Mouse (Mus musculus) adrenal gland, postnatal 10 days (tissue): ENCODE results near the gene Stk11ip. TPM values are rescaled to one million over a fixed set of nuclear protein-coding genes. Genes with fewer than 3 reads are reported as not detected.

ENCODE experiments used
- DNase-seq: peaks from one replicate; pipeline ENCODE4 v3.0.0; 2021; ENCODE audit warnings: mixed read lengths
- long read RNA-seq, 2 experiments: library from polyadenylated mRNA; stranded (forward); transcript quantifications; one replicate each; pipeline ENCODE4 v2.0.0; 2021
- total RNA-seq, 2 experiments: library from RNA; stranded (reverse); gene quantifications; 2 replicates each; pipeline ENCODE4 v1.2.3; 2021

The Stk11ip gene
- total RNA-seq, result 10 to 100 TPM; 17.0 to 21.9 TPM
- long read RNA-seq, experiment 1, full-length matches to known transcripts, result 1 of 11 reads
- long read RNA-seq, experiment 1, partial matches to known transcripts, result 10 of 11 reads
- long read RNA-seq, experiment 1, other reads (novel, unspliced or antisense), result 0 of 11 reads
- long read RNA-seq, experiment 2, full-length matches to known transcripts, result 2 of 5 reads
- long read RNA-seq, experiment 2, partial matches to known transcripts, result 2 of 5 reads
- long read RNA-seq, experiment 2, other reads (novel, unspliced or antisense), result 1 of 5 reads

DNA sequence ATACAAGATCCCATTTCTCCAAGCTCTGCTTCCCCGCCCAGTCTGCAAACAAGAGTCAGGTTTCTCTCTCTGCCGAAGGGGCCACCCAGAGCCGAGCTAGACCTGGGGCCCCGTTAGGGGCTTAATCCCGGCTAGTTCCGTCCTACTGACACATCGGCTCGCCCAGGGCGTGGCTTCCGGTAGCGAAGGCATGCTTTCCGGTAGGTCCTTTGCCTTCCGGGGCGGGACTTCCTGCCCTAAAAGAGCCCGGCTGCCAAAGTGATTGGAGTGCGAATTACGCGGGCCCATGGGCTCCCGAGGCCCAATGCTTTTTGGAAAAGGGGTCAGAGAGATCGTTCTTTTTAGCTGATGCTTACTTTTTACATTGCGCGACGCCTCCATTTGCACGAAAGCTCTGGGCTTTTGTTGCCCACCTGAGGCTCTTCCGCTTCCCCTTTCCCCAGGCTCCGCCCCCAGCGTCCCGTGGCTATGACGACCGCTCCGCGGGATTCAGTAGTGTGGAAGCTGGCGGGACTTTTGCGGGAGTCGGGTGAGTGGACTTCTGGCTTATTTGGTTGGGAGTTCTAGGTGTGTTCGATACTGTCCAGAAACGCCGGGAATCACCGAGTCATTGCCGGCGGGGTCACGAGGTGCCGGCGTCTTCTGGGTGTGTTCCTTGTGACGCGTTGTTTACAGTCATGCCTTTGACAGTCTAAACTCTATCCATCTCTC lies at the start of gene Stk11ip:
Gene Stk11ip (plus strand): TSS at position 209 of the 711 bp plus-strand sequence.
- peak; percentile 95 for DNase-seq

DNA sequence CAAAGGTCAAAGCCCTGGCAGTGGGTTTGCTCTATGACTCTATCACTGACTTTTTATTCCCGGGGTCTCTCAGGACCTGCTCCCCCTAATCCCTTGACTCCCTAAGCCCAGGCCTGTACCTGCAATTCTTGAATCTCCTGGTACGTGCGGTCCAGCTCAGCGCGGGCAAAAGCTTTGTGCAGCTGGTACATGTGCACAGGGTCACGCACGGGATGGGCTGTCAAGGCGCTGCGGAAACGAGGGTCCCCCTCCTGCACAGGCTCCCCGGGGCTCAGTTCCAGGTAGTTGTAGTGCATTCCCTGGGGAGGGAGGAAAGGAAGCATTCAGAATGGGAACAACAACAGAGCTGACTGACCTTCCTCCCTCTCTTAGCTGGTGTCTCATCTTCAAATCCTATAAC lies 44.9 kb upstream of the Stk11ip start:
- no peak for DNase-seq

DNA sequence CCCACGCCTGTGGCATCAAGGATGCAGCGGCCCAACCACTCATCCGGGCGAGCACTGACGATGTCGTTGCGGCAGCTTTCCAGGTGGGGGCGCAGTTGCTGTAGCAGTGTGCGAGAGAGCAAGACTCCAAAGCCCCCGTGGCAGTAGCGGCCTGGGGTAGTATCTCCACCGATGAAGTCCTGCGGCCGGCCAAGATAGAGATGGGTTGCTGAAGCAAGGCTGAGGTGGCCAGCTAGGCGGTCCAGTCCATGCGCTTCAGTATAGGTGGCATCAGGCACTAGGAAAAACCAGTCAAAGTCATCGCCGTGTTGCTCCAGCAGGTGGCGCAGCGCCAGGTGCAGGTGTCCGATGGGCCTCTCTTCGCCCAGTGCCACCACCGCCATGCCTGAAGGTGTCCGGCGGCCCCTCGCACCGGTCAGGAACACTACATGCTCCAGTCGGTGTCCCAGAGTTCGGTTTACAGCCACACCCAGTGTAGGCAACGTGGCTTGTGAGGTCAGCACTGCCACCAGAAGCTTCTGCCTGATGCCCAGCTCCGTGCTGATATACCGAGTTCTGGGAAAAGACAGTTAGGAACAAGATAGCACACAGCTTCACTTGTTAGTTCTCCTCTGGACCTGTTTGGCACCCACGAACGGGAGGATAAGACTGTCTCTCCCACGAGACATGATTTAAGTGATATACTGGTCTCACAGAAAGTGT lies 43.9 kb upstream of the Stk11ip start:
- peak; percentile 91 for DNase-seq

DNA sequence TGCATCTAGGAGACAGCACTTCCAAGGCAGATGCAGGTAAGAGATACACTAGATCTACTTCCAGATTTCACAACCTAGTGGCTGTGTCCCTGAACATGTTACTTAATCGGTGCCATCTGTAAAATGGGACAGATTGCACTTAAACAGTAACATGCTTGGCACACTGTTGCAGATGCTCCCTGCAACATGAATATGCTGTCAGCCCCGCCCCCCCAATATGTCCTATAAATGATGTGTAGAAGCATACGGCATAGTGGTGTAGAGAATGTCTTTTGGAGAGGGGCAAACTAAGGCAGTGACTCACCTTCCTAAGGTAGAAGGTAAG lies 43.4 kb upstream of the Stk11ip start:
- no peak for DNase-seq

DNA sequence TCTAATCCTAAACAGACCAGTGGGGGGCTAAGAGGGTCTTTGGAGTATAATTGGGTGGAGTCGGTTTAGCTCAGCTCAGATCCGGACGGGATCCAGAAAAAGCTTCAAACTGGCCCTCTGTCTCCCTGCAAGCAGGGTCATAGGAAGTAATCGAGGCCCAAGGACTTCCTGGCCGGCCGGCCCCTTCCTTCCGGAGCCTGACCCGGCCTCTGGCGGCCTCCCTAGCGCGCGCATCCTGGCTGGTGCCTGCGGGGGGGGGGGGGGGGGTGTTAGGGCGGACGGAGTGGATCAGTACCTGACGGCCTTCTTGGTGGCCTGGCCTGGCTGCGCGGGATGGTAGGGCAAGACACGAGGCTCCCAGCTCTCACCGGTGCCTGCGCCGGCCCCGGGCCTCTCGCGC lies 42.8 kb upstream of the Stk11ip start:
- DNase-seq, result peak; percentile 66

DNA sequence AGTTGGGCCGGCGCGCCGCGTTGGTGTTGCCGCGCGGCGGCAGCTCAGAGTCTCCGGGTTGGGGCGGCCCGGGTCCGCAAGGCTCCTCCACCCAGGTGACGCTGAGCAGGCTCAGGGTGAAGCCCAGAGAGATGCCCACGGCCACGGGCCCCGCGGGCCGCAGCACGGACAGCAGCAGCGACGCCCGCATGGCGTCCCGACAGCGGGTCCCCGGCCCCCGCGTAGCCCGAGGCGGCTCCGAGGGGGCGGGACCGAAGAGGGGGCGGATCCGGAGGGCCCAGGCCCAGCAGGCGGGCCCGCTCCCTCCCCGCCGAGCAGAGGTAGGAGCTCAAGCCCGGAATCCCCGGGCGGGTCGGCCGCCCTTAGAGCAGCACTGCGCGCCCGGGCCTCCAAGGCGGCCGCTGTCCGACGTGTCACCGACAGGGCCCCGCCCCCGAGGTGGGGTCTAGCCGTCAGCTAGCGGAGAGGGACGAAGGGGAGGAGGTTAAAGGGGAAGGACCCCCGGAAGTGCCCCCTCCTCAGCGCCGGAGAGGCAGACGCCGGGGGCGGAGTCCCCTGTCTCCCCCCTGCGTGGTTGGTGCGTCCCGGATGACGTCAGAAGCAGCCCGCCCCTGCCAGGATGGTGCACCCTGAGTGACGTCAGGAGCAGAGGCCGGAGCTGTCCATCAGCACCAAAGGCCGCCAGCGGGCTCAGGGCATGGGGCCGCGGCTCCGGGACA lies 42.3 kb upstream of the Stk11ip start, which contains the start of the genes Chpf and Tmem198:
Gene Chpf (minus strand): TSS at position 392 of the 719 bp plus-strand sequence.
Gene Tmem198 (plus strand): TSS at position 617 of the 719 bp plus-strand sequence.
- DNase-seq, result peak; percentile 98

DNA sequence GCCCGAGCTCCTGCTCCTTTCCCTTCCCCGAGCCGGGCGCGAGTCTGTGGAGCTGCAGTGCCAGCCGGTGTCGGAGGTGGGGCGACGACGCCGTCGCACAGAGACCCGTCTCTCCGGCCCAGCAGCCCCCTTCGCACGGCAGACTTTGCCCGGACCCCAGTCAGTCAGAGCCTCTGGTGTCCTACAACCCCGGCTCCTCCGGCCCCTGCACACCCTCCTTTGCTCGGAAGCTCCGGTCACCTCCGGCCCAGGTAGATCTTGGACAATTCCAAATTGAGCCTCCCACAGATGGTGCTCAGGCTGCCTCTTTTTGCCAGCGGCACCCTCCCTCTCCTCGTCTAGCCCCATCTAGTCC lies 41.7 kb upstream of the Stk11ip start:
- no peak for DNase-seq

DNA sequence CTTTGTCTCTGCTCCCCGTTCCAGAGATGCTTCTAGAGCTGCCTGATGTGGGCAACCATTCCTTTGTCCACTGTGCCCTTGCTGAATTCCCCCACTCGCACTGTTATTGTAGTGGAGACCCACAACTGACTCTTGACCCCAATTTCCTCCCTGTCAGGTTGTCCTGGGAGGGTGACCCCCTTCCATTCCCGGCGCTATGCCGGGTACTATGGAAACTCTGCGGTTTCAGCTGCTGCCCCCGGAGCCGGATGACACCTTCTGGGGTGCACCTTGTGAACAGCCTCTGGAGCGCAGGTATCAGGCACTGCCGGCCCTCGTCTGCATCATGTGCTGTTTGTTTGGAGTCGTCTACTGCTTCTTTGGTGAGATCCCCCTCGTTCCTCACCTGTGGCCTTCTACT lies 41.3 kb upstream of the Stk11ip start:
- DNase-seq, result no peak

DNA sequence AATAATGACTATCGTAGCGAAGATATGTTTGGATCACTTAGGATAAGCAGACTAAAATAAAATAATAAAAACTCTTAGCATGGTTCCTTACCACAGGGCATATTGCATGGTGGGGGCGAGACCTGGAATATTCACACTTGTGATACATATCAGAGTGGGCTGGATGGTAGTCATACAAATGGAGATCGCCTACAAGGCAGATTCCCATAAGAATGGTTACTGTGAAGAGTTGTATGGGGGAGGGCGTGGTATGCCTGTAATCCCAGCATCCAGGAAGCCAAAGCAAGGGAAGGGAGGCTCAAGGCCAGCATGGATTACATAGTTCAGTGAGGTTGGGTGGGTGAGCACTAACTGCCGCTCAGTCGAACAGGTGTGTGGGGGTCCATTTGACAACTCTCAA lies 40.6 kb upstream of the Stk11ip start:
- DNase-seq, result no peak

DNA sequence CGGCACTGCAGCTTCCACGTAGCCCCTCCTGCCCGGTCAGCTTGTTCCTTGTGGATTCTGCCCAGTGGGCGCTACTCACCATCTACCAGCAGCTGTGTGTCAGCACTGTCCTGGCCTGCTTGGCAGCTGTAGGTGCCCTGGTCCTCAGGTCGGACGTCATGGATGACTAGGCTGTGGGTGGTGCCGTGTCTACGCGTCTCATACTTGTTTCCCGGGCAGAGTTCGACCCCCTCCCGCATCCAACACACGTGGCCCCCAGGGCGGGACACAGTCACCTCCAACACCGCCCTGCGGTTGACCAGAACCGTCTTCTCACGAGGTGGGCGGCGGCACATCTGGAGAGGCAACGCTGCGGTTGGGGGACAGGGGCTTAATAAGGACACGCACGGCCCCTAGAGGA lies 34.8 kb upstream of the Stk11ip start:
- no peak for DNase-seq

DNA sequence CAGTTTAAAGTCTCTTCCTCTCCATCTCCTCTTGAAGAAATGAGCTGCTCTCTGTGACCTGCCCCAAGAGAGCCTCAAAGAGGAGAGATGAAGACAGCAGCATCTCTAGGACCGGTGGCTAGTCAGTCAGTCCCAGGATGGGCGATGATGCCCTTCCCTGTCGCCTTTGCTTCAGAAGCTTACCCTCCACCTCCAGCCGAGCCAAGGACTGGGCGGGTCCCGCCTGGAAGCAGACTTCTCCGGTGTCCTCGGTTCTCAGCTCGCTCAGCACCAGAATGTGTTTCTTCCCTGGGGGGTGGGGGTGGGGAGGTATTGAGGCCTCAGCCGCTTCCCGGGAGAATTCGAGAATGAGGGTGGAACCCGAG lies 34.3 kb upstream of the Stk11ip start:
- DNase-seq, result no peak

DNA sequence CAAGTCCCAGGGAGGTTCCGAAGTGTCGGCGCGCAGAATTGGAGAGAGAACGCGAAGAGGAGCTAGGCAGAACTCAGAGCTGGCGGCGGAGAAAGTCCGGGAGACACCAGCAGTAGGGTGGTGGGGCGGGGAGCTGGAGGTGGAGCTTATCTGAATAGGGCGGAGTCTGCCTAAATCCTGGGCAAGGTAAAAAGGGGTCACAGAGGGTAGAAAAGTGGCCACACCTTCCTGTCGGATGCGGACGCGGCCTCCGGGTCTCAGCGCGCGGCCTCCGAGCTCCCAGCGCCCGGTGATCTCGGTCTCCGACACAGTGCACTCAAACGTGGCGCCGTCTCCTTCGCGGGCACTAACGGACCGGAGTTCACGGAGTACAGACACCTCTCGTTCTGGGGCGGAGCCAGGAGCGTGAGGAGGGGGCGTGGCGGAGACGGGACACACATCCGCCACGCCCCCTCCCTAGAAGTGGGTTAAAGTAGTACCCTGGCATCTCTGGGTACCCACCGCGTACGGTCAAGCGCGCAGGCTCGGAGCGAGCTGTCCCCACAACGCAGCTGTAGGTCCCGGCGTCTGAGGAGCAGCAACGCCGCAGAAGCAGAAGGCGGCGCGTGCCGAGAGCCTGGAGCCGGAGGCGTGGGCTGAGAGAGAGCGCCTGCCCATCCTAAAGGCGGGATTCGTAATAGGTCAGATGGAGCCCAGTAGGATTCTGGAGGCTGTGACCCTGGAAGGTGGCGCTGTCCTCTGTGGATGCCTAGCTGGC lies 33.7 kb upstream of the Stk11ip start:
- DNase-seq, result peak; percentile 90

DNA sequence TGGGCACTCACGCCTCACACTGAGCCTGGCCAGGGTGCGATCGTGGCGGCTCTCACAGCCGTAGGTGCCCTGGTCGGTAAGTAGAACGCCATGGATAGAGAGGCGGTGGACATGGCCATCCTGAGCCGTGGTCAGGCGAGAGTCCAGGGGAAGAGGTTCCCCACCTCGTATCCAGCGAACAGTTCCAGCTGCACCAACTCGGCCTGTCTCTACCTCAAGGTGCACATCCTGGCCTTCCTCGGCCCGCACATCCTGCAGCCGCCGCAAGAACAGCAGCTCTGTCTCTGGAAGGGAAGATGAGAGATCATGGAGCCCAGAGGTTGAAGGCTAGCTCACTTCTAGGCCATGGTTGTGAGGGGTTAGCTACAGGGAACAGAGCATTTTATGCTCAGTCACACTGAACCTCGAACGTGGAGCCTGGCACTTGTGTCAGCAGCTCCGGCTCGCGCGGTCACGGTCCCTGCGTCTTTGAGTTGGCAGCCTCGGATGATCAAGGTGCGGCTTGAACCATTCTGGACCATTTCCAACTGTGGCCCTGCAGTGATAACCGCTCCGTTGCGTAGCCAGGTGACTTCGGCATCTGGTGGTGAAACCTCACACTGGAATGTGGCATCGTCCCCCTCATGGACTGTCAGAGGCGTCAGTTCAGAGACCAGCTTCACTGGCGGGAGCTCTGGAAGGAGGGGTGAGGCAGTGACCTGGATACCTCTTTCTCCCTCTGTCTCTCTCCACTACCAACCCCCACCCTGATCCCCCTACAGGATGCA lies 30.4 kb upstream of the Stk11ip start:
- no peak for DNase-seq

DNA sequence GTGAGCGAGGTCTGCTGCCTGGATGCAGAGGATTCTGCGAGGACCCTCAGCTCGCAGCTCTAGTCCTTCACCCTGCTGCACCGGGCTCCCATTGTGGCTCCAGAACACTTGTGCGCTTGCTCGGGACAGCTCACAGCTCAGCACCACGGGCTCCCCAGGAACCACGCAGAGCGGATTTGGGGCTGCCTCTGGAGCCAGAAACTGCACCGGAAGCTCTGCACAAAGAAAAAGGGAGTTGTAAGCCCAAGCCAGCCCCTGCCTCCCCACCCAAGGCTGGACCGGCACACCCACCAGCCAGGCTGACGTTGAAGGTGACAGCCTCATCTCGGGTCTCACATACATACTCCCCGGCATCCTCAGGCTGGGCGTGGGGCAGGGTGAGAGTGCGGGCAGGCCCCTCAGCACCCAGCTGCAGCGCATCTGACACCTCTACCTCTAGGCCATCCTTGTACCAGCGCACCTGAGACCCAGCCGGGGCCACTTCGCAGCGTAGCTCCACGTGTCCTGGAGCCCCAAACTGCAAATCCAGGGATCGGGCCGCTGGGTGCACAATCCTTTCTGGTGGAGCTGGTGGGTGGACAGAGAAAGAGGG lies 28.7 kb upstream of the Stk11ip start:
- DNase-seq, result no peak

DNA sequence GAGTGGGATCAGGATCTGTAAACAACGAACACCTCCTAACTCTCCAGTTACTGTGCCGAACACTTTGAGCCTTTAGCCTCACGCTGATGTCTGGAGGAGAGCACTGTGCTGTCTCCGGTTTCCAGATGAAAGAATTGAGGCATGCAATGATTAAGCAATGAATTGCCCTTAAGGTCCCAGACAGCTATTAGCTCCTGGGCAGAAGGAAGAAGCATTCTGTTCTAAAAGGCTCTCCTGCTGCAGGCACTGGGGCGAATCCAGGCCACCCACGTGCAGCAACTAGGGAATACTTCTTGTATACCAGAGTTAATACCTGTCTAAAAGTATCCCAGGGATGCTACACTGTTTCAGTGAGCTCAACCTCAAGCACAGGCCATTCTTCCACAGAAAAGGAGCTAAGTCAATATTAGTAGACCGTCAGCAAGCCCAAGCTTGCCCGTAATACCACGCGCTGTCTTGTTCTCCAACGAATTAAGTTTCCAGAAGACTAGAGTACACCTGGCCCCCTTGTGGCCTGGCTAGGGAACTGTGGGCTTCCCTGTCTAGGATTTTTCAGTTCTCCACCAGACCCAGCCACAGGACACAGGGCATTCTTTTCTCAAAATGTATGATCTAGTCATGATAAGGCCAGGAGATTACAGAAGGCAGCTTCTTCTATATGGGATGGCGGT lies 26.3 kb upstream of the Stk11ip start:
- peak; percentile 65 for DNase-seq

DNA sequence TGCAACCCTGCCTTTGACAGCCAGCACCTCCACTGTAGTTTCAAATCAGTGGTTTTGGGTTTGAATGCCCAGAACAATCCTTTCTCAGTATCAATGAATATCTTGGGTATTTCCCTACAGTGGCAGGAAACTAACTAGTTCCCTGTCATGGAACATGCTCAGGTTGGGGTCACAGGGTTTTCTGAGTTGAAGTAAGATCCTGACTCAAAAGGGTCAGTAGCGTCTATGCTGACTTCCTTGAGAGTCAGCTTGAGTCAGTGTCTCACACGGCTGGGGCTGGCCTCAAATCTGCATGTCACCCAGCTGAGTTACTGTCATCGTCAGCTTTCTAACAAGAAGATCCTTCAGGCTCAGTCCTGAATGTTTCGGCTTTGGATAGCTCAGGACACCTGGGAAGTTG lies 22.4 kb upstream of the Stk11ip start:
- no peak for DNase-seq

DNA sequence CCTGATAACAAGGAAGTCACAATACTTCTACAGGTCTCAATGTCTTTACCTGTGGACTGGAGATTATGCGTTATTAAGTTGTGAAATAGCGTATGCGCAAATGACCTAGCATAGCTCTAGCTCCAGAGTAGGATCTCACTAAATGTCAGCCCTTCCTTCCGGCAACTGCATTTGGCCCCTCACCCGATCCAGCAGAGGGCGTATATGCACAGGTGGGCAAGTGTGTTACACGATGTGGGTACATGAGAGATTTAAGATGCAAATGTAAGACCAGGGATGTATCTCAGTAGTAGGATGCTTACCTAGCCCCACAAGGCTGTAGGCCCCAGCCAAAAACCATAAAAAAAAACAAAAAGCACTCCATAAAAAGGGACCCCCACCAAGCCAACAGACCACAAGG lies 21.9 kb upstream of the Stk11ip start:
- no peak for DNase-seq

DNA sequence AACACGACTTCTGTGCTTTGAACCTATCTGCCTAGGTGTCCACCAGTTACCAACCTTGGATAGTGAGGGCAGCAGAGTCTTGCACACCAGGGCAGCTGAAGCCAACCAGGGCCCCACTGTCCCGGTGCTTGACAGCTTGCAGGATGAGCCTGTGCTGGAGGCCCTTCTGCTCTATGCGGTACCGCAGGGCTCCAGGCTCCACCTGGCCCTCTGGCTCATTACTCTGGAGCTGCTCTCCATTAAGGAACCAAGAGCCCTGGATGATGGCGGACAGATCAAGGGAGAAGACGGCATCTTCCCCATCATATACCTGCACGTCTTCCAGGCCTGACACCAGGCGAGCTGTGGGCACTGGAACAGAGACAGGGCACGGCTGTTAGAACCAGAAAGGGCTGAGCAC lies 19.4 kb upstream of the Stk11ip start:
- no peak for DNase-seq

DNA sequence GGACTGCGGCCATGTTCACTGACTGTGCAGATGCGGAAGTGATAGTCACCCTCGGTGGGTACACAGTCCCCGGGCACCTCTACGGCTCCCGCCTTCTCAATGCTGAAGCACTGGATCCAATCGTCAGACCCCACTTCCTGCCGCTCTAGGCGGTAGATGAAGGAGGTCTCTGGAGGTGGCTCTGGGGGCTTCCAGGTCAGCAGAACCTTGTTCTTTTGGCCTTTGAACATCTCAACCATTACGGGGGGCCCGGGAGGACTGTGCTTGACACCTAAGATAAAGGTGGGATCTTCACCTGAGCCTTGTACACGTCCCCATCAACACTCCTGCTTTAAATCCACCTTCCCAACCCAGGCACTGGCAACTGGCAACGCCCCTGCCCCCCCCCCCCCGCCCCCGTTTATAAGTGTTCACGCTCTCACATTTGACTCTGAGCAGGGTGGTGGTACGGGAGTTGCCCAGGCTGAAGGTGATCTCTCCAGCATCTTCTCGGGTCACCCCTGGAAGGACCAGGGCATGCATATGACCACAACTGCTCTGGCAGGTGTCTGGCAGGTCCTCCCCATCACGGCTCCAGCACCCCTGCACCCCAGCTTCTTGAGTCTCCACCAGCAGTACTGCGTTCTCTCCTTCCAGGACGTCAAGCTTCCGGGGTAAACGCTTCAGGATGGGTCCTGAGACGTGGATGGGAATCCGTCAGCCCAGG lies 18.2 kb upstream of the Stk11ip start:
- no peak for DNase-seq

DNA sequence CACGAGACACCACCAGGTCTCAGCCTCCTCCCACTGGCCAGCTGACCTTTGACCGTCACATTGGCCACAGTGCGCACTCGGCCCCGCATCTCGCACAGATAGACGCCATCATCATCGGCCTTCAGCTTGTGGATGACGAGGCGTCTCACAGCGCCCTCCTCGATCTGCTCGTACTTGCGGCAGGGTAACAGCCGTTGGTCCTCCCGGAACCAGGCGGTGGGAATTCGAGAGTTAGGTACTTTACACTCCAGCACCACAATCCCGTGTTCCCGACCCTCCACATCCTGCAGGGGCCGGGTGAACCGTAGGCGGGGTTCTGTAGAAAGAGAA lies 17.7 kb upstream of the Stk11ip start:
- DNase-seq, result peak; percentile 47
